In genomic region chr5:123143251-123143970, GRCm38 (mm10) we compare ENCODE assay signal across 10 mouse cellular contexts. TPM values are rescaled to one million over a fixed set of nuclear protein-coding genes. Genes with fewer than 3 reads are reported as not detected.
DNase-seq lines count a peak whose midpoint lies in the region; ATAC-seq and TF ChIP-seq lines count a peak whose summit lies in the region.
"Had no signal": no experiment of that assay in that cellular context is flagged by ENCODE, and none has a peak within 500 bp of the region (broad histone marks: within the 10 kb centered on the region; RNA-seq: fewer than 3 reads in every experiment).

No protein-coding gene starts in this region.

- peak overlapping the region; percentile 84 to 93 for H3K4me3 ChIP-seq in MEL (ENCODE audit: control insufficient read depth in 1 of 2, insufficient read depth in 1 of 2, low read depth in 2 of 2, low read length in 2 of 2)
- peak overlapping the region; percentile 98 for H3K4me3 ChIP-seq in forebrain, embryonic 10.5 days
- peak overlapping the region; percentile 89 for H3K4me3 ChIP-seq in intestine, embryonic 14.5 days (ENCODE audit: low read depth, low read length)
- peak overlapping the region; percentile 95 for H3K4me3 ChIP-seq in midbrain, embryonic 11.5 days (ENCODE audit: low read depth, low read length)

- H3K36me3 ChIP-seq in MEL (ENCODE audit: control insufficient read depth in 1 of 2, insufficient read depth in 2 of 2, low read length in 2 of 2) = peaks cover 2 to 3% of the 10 kb centered on the region in 2 experiments; a peak in 3 of 4 replicates
- H3K36me3 ChIP-seq in forebrain, embryonic 10.5 days (replicated peaks) = peaks cover 46% of the 10 kb centered on the region
- H3K36me3 ChIP-seq in intestine, embryonic 14.5 days (ENCODE audit: control insufficient read depth, insufficient read depth, low read length) = peaks cover 28% of the 10 kb centered on the region
- H3K36me3 ChIP-seq in midbrain, embryonic 11.5 days (ENCODE audit: control insufficient read depth, insufficient read depth, low read length) = peaks cover 10% of the 10 kb centered on the region

- TF ChIP-seq EP300 in MEL (IDR thresholded peaks at IDR 0.05; ENCODE audit: low read depth in 1 of 2, low read length in 2 of 2) = no peak

- peak overlapping the region; percentile 100 for H3K4me2 ChIP-seq in intestine, embryonic 14.5 days (ENCODE audit: low read length)
- H3K4me2 ChIP-seq in midbrain, embryonic 11.5 days = peak overlapping the region; percentile 100

- no peaks in the 10 kb centered on the region for H3K27me3 ChIP-seq in MEL (ENCODE audit: control insufficient read depth in 1 of 2, insufficient read depth in 2 of 2, low read length in 2 of 2)
- H3K27me3 ChIP-seq in forebrain, embryonic 10.5 days (ENCODE audit: poor library complexity, severe bottlenecking) = no peaks in the 10 kb centered on the region
- H3K27me3 ChIP-seq in intestine, embryonic 14.5 days (replicated peaks; ENCODE audit: control insufficient read depth, insufficient read depth, low read length) = no peaks in the 10 kb centered on the region
- no peaks in the 10 kb centered on the region for H3K27me3 ChIP-seq in midbrain, embryonic 11.5 days (ENCODE audit: control insufficient read depth, insufficient read depth, low read length)
- H3K27me3 ChIP-seq: Patski had no signal

- under 1% methylated on average over 24 of the region's 24 CpGs for WGBS in forebrain, embryonic 10.5 days
- WGBS in intestine, embryonic 14.5 days = under 1% methylated on average over 22 of the region's 24 CpGs
- WGBS in midbrain, embryonic 11.5 days = 1% methylated on average over 24 of the region's 24 CpGs

- TF ChIP-seq RAD21 in MEL (IDR thresholded peaks at IDR 0.05; ENCODE audit: low read depth, low read length) = no peak

- H3K79me2 ChIP-seq in MEL (ENCODE audit: control insufficient read depth, insufficient read depth, low read length, poor library complexity) = peaks cover 79% of the 10 kb centered on the region

- ATAC-seq in cerebellum, adult (ENCODE audit: insufficient number of reproducible peaks, low FRiP score, low TSS enrichment) = no peak
- no peak for ATAC-seq in intestine, embryonic 14.5 days (replicated peaks; ENCODE audit: low FRiP score, low TSS enrichment, low read depth)
- ATAC-seq in midbrain, embryonic 11.5 days (ENCODE audit: low FRiP score) = no peak
- ATAC-seq: Patski had no signal

- H3K27ac ChIP-seq in MEL (ENCODE audit: control insufficient read depth, low read depth, low read length) = peak overlapping the region; percentile 43
- H3K27ac ChIP-seq in forebrain, embryonic 10.5 days = peak overlapping the region; percentile 100
- peak overlapping the region; percentile 100 for H3K27ac ChIP-seq in intestine, embryonic 14.5 days (ENCODE audit: low read depth)
- H3K27ac ChIP-seq in midbrain, embryonic 11.5 days (ENCODE audit: low read depth, low read length) = peak overlapping the region; percentile 9; the same call in 1 of the 2 replicates

- DNase-seq in cerebellum, adult 18-20 months = peak; percentile 41 to 54
- DNase-seq in MEL (ENCODE audit: low read depth, low spot score) = peak; percentile 71
- DNase-seq in forebrain, embryonic 10.5 days (ENCODE audit: extremely low spot score, low spot score) = peak; percentile 47
- peak; percentile 76 for DNase-seq in intestine, embryonic 14.5 days (ENCODE audit: low spot score)
- peak; percentile 94 for DNase-seq in midbrain, embryonic 11.5 days (ENCODE audit: low spot score, missing footprints)
- no peak for DNase-seq in left cerebral cortex, adult 11 months (ENCODE audit: low spot score)
- DNase-seq in ovary, postnatal 10 days (ENCODE audit: low spot score) = no peak

- no peak for TF ChIP-seq POLR2A in MEL (IDR thresholded peaks at IDR 0.05; ENCODE audit: control insufficient read depth in 1 of 2, insufficient read depth in 1 of 2, low read depth in 1 of 2, low read length in 2 of 2, poor library complexity in 1 of 2)

- no peaks in the 10 kb centered on the region for H3K9me3 ChIP-seq in MEL (replicated peaks; ENCODE audit: insufficient read depth, low read length)
- no peaks in the 10 kb centered on the region for H3K9me3 ChIP-seq in forebrain, embryonic 10.5 days
- H3K9me3 ChIP-seq in intestine, embryonic 14.5 days (ENCODE audit: control insufficient read depth, low read length) = no peaks in the 10 kb centered on the region
- no peaks in the 10 kb centered on the region for H3K9me3 ChIP-seq in midbrain, embryonic 11.5 days (ENCODE audit: control insufficient read depth, low read length)

- TF ChIP-seq CTCF in MEL (IDR thresholded peaks at IDR 0.05 in 2 of 3, conservative IDR thresholded peaks at IDR 0.05 in 1 of 3; ENCODE audit: control insufficient read depth in 1 of 3, insufficient read depth in 1 of 3, low read depth in 2 of 3, low read length in 3 of 3, poor library complexity in 1 of 3, severe bottlenecking in 1 of 3) = no peak

- H3K4me1 ChIP-seq in MEL (ENCODE audit: control insufficient read depth in 1 of 2, insufficient read depth in 2 of 2, low read length in 2 of 2) = peaks cover 0 to 3% of the 10 kb centered on the region in 2 experiments; a peak in 1 of 4 replicates
- peaks cover 67% of the 10 kb centered on the region for H3K4me1 ChIP-seq in forebrain, embryonic 10.5 days
- peaks cover 21% of the 10 kb centered on the region for H3K4me1 ChIP-seq in intestine, embryonic 14.5 days (replicated peaks; ENCODE audit: control insufficient read depth, insufficient read depth, low read length)
- H3K4me1 ChIP-seq in midbrain, embryonic 11.5 days (ENCODE audit: control insufficient read depth, insufficient read depth, low read length) = peaks cover 22% of the 10 kb centered on the region

- H3K9ac ChIP-seq in MEL (ENCODE audit: control insufficient read depth, low read depth, low read length, poor library complexity, severe bottlenecking) = peak overlapping the region; percentile 98
- peak overlapping the region; percentile 99 for H3K9ac ChIP-seq in intestine, embryonic 14.5 days (ENCODE audit: low read length)
- H3K9ac ChIP-seq in midbrain, embryonic 11.5 days (ENCODE audit: low read length) = peak overlapping the region; percentile 99

TF ChIP-seq in MEL, 35 proteins besides CTCF, POLR2A, EP300 and RAD21 (continues in another document):
- no peak for TF ChIP-seq MYC (IDR thresholded peaks at IDR 0.05; ENCODE audit: low read depth, low read length)
- no peak for TF ChIP-seq POLR2AphosphoS2 (IDR thresholded peaks at IDR 0.05; ENCODE audit: low read length)
- TF ChIP-seq SMC3 (IDR thresholded peaks at IDR 0.05; ENCODE audit: low read depth, low read length) = no peak
- no peak for TF ChIP-seq MAX (IDR thresholded peaks at IDR 0.05; ENCODE audit: low read length)
- TF ChIP-seq MEF2A (IDR thresholded peaks at IDR 0.05; ENCODE audit: extremely low read depth, insufficient replicate concordance, low read depth, low read length, poor library complexity, severe bottlenecking) = no peak
- no peak for TF ChIP-seq CHD1 (IDR thresholded peaks at IDR 0.05; ENCODE audit: low read depth, low read length)
- no peak for TF ChIP-seq ZC3H11A (IDR thresholded peaks at IDR 0.05; ENCODE audit: low read depth, low read length)
- TF ChIP-seq TBP (IDR thresholded peaks at IDR 0.05; ENCODE audit: low read depth, low read length) = no peak
- no peak for TF ChIP-seq BHLHE40 (IDR thresholded peaks at IDR 0.05; ENCODE audit: borderline replicate concordance, low read depth, low read length)
- TF ChIP-seq UBTF (IDR thresholded peaks at IDR 0.05; ENCODE audit: borderline replicate concordance, insufficient read depth, low read depth, low read length) = peak; percentile 10; the same call in 1 of the 2 replicates
- TF ChIP-seq GABPA (IDR thresholded peaks at IDR 0.05; ENCODE audit: low read depth, low read length) = no peak
- no peak for TF ChIP-seq USF2 (IDR thresholded peaks at IDR 0.05; ENCODE audit: borderline replicate concordance in 1 of 2, insufficient read depth in 1 of 2, low read depth in 1 of 2, low read length in 2 of 2)
- TF ChIP-seq MAFK (IDR thresholded peaks at IDR 0.05; ENCODE audit: borderline replicate concordance, low read depth, low read length) = no peak
- 0 out of 2 replicates have a peak, but pooled peaks have one; percentile 38 for TF ChIP-seq ELF1 (IDR thresholded peaks at IDR 0.05; ENCODE audit: low read depth, low read length)

RNA-seq across cellular contexts. Expression of gene Setd1b, which starts 1.4 kb away (rescaled TPM):
- 3.0 and 4.1 TPM in 2 replicates for total RNA-seq in MEL (2012; rRNA removed)
- 10 to 100 TPM in 1 of 2 experiments, not detected in 1; 23.5 TPM for polyA plus RNA-seq in MEL (2012; ENCODE audit: insufficient read depth in 1 of 2, insufficient read length in 2 of 2, low read depth in 1 of 2, low replicate concordance in 2 of 2, missing spikeins in 1 of 2)
- polyA plus RNA-seq in forebrain, embryonic 10.5 days (2016; fragmentation: Nextera tagmentation; extraction: Ambion mirVana) = 7.6 and 8.1 TPM in 2 replicates
- polyA plus RNA-seq in intestine, embryonic 14.5 days (2014; fragmentation: Nextera tagmentation; extraction: Ambion mirVana) = 10.3 and 10.6 TPM in 2 replicates
- polyA plus RNA-seq in midbrain, embryonic 11.5 days (2014; fragmentation: Nextera tagmentation; extraction: Ambion mirVana) = 9.8 and 10.0 TPM in 2 replicates

RNA-seq across cellular contexts. Expression of gene Rhof, which starts 10.9 kb away (rescaled TPM):
- total RNA-seq in MEL (2012; rRNA removed) = 2.5 and 4.1 TPM in 2 replicates
- polyA plus RNA-seq in MEL (2012; ENCODE audit: insufficient read depth in 1 of 2, insufficient read length in 2 of 2, low read depth in 1 of 2, low replicate concordance in 2 of 2, missing spikeins in 1 of 2) = 10 to 100 TPM in 1 of 2 experiments, not detected in 1; 10.4 TPM
- polyA plus RNA-seq in forebrain, embryonic 10.5 days (2016; fragmentation: Nextera tagmentation; extraction: Ambion mirVana) = 1.2 and 1.5 TPM in 2 replicates
- polyA plus RNA-seq in intestine, embryonic 14.5 days (2014; fragmentation: Nextera tagmentation; extraction: Ambion mirVana) = 1.5 and 1.9 TPM in 2 replicates
- 1.6 TPM in 2 replicates for polyA plus RNA-seq in midbrain, embryonic 11.5 days (2014; fragmentation: Nextera tagmentation; extraction: Ambion mirVana)

RNA-seq across cellular contexts. Expression of gene Psmd9, which starts 25.8 kb away (rescaled TPM):
- total RNA-seq in MEL (2012; rRNA removed) = 28.4 and 32.0 TPM in 2 replicates
- polyA plus RNA-seq in MEL (2012; ENCODE audit: insufficient read depth in 1 of 2, insufficient read length in 2 of 2, low read depth in 1 of 2, low replicate concordance in 2 of 2, missing spikeins in 1 of 2) = 10 to 100 TPM in 1 of 2 experiments, not detected in 1; 54.6 TPM
- 80.5 and 84.6 TPM in 2 replicates for polyA plus RNA-seq in forebrain, embryonic 10.5 days (2016; fragmentation: Nextera tagmentation; extraction: Ambion mirVana)
- 58.6 and 68.4 TPM in 2 replicates for polyA plus RNA-seq in intestine, embryonic 14.5 days (2014; fragmentation: Nextera tagmentation; extraction: Ambion mirVana)
- polyA plus RNA-seq in midbrain, embryonic 11.5 days (2014; fragmentation: Nextera tagmentation; extraction: Ambion mirVana) = 59.6 and 60.7 TPM in 2 replicates

RNA-seq across cellular contexts. Expression of gene Hpd, which starts 39.1 kb away (rescaled TPM):
- total RNA-seq in MEL (2012; rRNA removed) = not detected in 2 replicates
- polyA plus RNA-seq in MEL (2012; ENCODE audit: insufficient read depth in 1 of 2, insufficient read length in 2 of 2, low read depth in 1 of 2, low replicate concordance in 2 of 2, missing spikeins in 1 of 2) = not detected
- polyA plus RNA-seq in forebrain, embryonic 10.5 days (2016; fragmentation: Nextera tagmentation; extraction: Ambion mirVana) = 0.31 TPM in 1 of 2 replicates, not detected in the other
- 1.3 and 1.9 TPM in 2 replicates for polyA plus RNA-seq in intestine, embryonic 14.5 days (2014; fragmentation: Nextera tagmentation; extraction: Ambion mirVana)
- polyA plus RNA-seq in midbrain, embryonic 11.5 days (2014; fragmentation: Nextera tagmentation; extraction: Ambion mirVana) = not detected in 2 replicates
- total RNA-seq: left cerebral cortex, postnatal 10 days had no signal
- polyA plus RNA-seq: Patski had no signal

Comparison
In these comparisons a context has a peak if more than half of its experiments do, and no peak if none do; other contexts are left out.
1. DNase-seq: peak in cerebellum, adult 18-20 months (2 of 2), MEL (single experiment), forebrain, embryonic 10.5 days (single experiment), intestine, embryonic 14.5 days (single experiment) and midbrain, embryonic 11.5 days (single experiment); none in left cerebral cortex, adult 11 months (single experiment) and ovary, postnatal 10 days (single experiment).
2. H3K27ac ChIP-seq: peak in every context shown above with its lines; median percentile 100 in forebrain, embryonic 10.5 days; 100 in intestine, embryonic 14.5 days; 43 in MEL; 9 in midbrain, embryonic 11.5 days.
3. Peak in every context shown above with its lines, with median percentiles within 50 percentile points of each other: H3K4me3 ChIP-seq and H3K9ac ChIP-seq.